Mouse (Mus musculus) adrenal gland, adult 18-20 months (tissue): ENCODE measurements around the gene Eif3l. TPM values are rescaled to one million over a fixed set of nuclear protein-coding genes. Genes with fewer than 3 reads are reported as not detected.

Source experiments
- total RNA-seq, 2 experiments: library from RNA; stranded (reverse); gene quantifications; 1 replicate in 1 of 2; 2 replicates in 1 of 2; pipeline ENCODE4 v1.2.3; 2021

Gene Eif3l
- total RNA-seq, 2 experiments from 2014 or later, result 136 to 139 TPM

Other genes with a start within 250 kb of the Eif3l start
- 10 to 100 TPM; 36.2 to 53.1 TPM for gene Cdc42ep1, start 232.6 kb upstream of the Eif3l start, total RNA-seq
- under 1 TPM in 1 of 2 experiments, not detected in 1; 0.54 TPM for gene Lgals2, start 219.7 kb upstream of the Eif3l start, total RNA-seq
- 10 to 100 TPM; 55.2 to 57.2 TPM for gene Gga1, start 198.0 kb upstream of the Eif3l start, total RNA-seq
- gene Gm49510, start 175.5 kb upstream of the Eif3l start, total RNA-seq, result not detected
- gene Sh3bp1, start 175.4 kb upstream of the Eif3l start, total RNA-seq, result 1 to 10 TPM; 4.1 to 6.5 TPM
- 1 to 10 TPM; 3.1 to 5.4 TPM for gene Pdxp, start 161.3 kb upstream of the Eif3l start, total RNA-seq
- gene Lgals1, start 148.5 kb upstream of the Eif3l start, total RNA-seq, result 100 to 1,000 TPM; 300 to 824 TPM
- 10 to 100 TPM; 41.2 to 47.0 TPM for gene Nol12, start 140.2 kb upstream of the Eif3l start, total RNA-seq
- 100 to 1,000 TPM in 1 of 2 experiments, 10 to 100 TPM in 1; 97.1 to 105 TPM for gene Triobp, start 127.5 kb upstream of the Eif3l start, total RNA-seq
- 100 to 1,000 TPM in 1 of 2 experiments, 10 to 100 TPM in 1; 86.2 to 101 TPM for gene H1f0, start 46.7 kb upstream of the Eif3l start, total RNA-seq
- under 1 TPM in 1 of 2 experiments, not detected in 1; 0.27 TPM for gene Galr3, start 33.3 kb upstream of the Eif3l start, total RNA-seq
- 10 to 100 TPM; 23.9 to 26.5 TPM for gene Ankrd54, start 12.3 kb upstream of the Eif3l start, total RNA-seq
- gene Micall1, start 33.7 kb downstream of the Eif3l start, total RNA-seq, result 10 to 100 TPM; 39.0 to 45.5 TPM
- 100 to 1,000 TPM; 137 to 150 TPM for gene Polr2f, start 65.8 kb downstream of the Eif3l start, total RNA-seq
- 1 to 10 TPM; 7.2 to 8.2 TPM for gene 1700088E04Rik, start 66.1 kb downstream of the Eif3l start, total RNA-seq
- gene Sox10, start 90.1 kb downstream of the Eif3l start, total RNA-seq, result 1 to 10 TPM in 1 of 2 experiments, under 1 TPM in 1; 0.76 to 2.4 TPM
- gene Pick1, start 154.0 kb downstream of the Eif3l start, total RNA-seq, result 10 to 100 TPM; 15.7 to 18.4 TPM
- gene Gm49486, start 154.2 kb downstream of the Eif3l start, total RNA-seq, result under 1 TPM in 1 of 2 experiments, not detected in 1; 0.29 TPM
- not detected for gene Slc16a8, start 179.6 kb downstream of the Eif3l start, total RNA-seq
- under 1 TPM; 0.13 to 0.93 TPM for gene Baiap2l2, start 210.4 kb downstream of the Eif3l start, total RNA-seq